Mouse (Mus musculus) MEL (cell line): ENCODE results near the gene Uqcr11. TPM values are rescaled to one million over a fixed set of nuclear protein-coding genes. Genes with fewer than 3 reads are reported as not detected.

Experiments
- DNase-seq: peaks from one replicate; pipeline ENCODE4 v3.0.0; 2011; ENCODE audit warnings: low read depth, low spot score
- H3K27ac ChIP-seq: 2 replicates; pipeline ENCODE4 v1.5.1; 2012; ENCODE audit warnings: low read depth, mild to moderate bottlenecking, control low read depth, low read length, moderate library complexity; ENCODE audit not compliant: control insufficient read depth
- H3K27me3 ChIP-seq, 2 experiments: fragments of 150-350 bp in 1 of 2; sonication (generic) in 1 of 2; 2 replicates each; pipeline ENCODE4 v1.6.1; 2012; ENCODE audit warnings: low read length in 2 of 2, mild to moderate bottlenecking in 2 of 2, improper control_type of control experiment in 1 of 2, moderate library complexity in 1 of 2; ENCODE audit not compliant: insufficient read depth in 2 of 2, control insufficient read depth in 1 of 2
- H3K36me3 ChIP-seq, 2 experiments: 2 replicates each; pipeline ENCODE4 v1.6.1; 2012 to 2014; ENCODE audit warnings: low read length in 2 of 2, improper control_type of control experiment in 1 of 2, inconsistent platforms in 1 of 2, mild to moderate bottlenecking in 1 of 2; ENCODE audit not compliant: insufficient read depth in 2 of 2, control insufficient read depth in 1 of 2
- H3K4me1 ChIP-seq, 2 experiments: fragments of 150-350 bp in 1 of 2; sonication (generic) in 1 of 2; 2 replicates each; pipeline ENCODE4 v1.6.1; 2012; ENCODE audit warnings: low read length in 2 of 2, improper control_type of control experiment in 1 of 2, mild to moderate bottlenecking in 1 of 2; ENCODE audit not compliant: insufficient read depth in 2 of 2, control insufficient read depth in 1 of 2
- H3K4me3 ChIP-seq, 2 experiments: fragments of 150-350 bp in 1 of 2; sonication (generic) in 1 of 2; 2 replicates each; pipeline ENCODE4 v1.5.1; 2012; ENCODE audit warnings: low read depth in 2 of 2, low read length in 2 of 2, mild to moderate bottlenecking in 2 of 2, moderate library complexity in 2 of 2, control low read depth in 1 of 2, improper control_type of control experiment in 1 of 2; ENCODE audit not compliant: control insufficient read depth in 1 of 2, insufficient read depth in 1 of 2
- H3K79me2 ChIP-seq: 2 replicates; pipeline ENCODE4 v1.6.1; 2012; ENCODE audit warnings: mild to moderate bottlenecking, low read length, moderate library complexity; ENCODE audit not compliant: control insufficient read depth, poor library complexity, insufficient read depth
- H3K9ac ChIP-seq: 2 replicates; pipeline ENCODE4 v1.6.1; 2012; ENCODE audit warnings: low read depth, mild to moderate bottlenecking, control low read depth, low read length, moderate library complexity; ENCODE audit not compliant: control insufficient read depth, poor library complexity, severe bottlenecking
- H3K9me3 ChIP-seq: fragments of 150-350 bp; sonication (generic); replicated peaks from 2 replicates; pipeline ENCODE4 v1.6.1; 2012; ENCODE audit warnings: mild to moderate bottlenecking, low read length, improper control_type of control experiment, moderate library complexity; ENCODE audit not compliant: insufficient read depth
- BHLHE40 ChIP-seq: IDR thresholded peaks from 2 replicates; pipeline ENCODE4 v1.6.1; 2012; ENCODE audit warnings: low read depth, mild to moderate bottlenecking, inconsistent platforms, low read length, improper control_type of control experiment, borderline replicate concordance
- CHD1 ChIP-seq: IDR thresholded peaks from 2 replicates; pipeline ENCODE4 v1.6.1; 2012; ENCODE audit warnings: low read depth, mild to moderate bottlenecking, inconsistent platforms, low read length, improper control_type of control experiment
- CHD2 ChIP-seq: IDR thresholded peaks from 2 replicates; pipeline ENCODE4 v1.6.1; 2011; ENCODE audit warnings: low read length, improper control_type of control experiment
- CTCF ChIP-seq, 3 experiments: IDR thresholded peaks in 2 of 3; conservative IDR thresholded peaks in 1 of 3; 2 replicates each; pipeline ENCODE4 v1.5.1; 2011 to 2012; ENCODE audit warnings: low read length in 3 of 3, low read depth in 2 of 3, mild to moderate bottlenecking in 2 of 3, improper control_type of control experiment in 1 of 3, inconsistent platforms in 1 of 3, mixed read lengths in 1 of 3, moderate library complexity in 1 of 3; ENCODE audit not compliant: control insufficient read depth in 1 of 3, insufficient read depth in 1 of 3, poor library complexity in 1 of 3, severe bottlenecking in 1 of 3
- E2F4 ChIP-seq: IDR thresholded peaks from 2 replicates; pipeline ENCODE4 v1.6.1; 2011; ENCODE audit warnings: low read depth, low read length, improper control_type of control experiment, borderline replicate concordance
- ELF1 ChIP-seq: IDR thresholded peaks from 2 replicates; pipeline ENCODE4 v1.6.1; 2014; ENCODE audit warnings: low read depth, mild to moderate bottlenecking, inconsistent platforms, low read length, improper control_type of control experiment, moderate library complexity
- EP300 ChIP-seq, 2 experiments: IDR thresholded peaks; 2 replicates each; pipeline ENCODE4 v1.6.1; 2011; ENCODE audit warnings: improper control_type of control experiment in 2 of 2, low read length in 2 of 2, low read depth in 1 of 2, mild to moderate bottlenecking in 1 of 2
- ETS1 ChIP-seq: IDR thresholded peaks from 2 replicates; pipeline ENCODE4 v1.6.1; 2012; ENCODE audit warnings: low read depth, mild to moderate bottlenecking, inconsistent platforms, low read length, improper control_type of control experiment, moderate library complexity
- GABPA ChIP-seq: IDR thresholded peaks from 2 replicates; pipeline ENCODE4 v1.6.1; 2012; ENCODE audit warnings: low read depth, mild to moderate bottlenecking, inconsistent platforms, low read length, improper control_type of control experiment, moderate library complexity
- GATA1 ChIP-seq: IDR thresholded peaks from 2 replicates; pipeline ENCODE4 v1.6.1; 2011; ENCODE audit warnings: low read depth, low read length, improper control_type of control experiment
- HCFC1 ChIP-seq: IDR thresholded peaks from 2 replicates; pipeline ENCODE4 v1.6.1; 2012; ENCODE audit warnings: low read depth, mild to moderate bottlenecking, inconsistent platforms, low read length, improper control_type of control experiment, moderate library complexity
- JUND ChIP-seq: IDR thresholded peaks from 2 replicates; pipeline ENCODE4 v1.6.1; 2011; ENCODE audit warnings: low read depth, mild to moderate bottlenecking, improper control_type of control experiment, low read length
- KAT2A ChIP-seq: conservative IDR thresholded peaks from 2 replicates; pipeline ENCODE4 v1.6.1; 2012; ENCODE audit warnings: low read depth, low read length, improper control_type of control experiment, inconsistent platforms
- MAFK ChIP-seq: IDR thresholded peaks from 2 replicates; pipeline ENCODE4 v1.6.1; 2011; ENCODE audit warnings: low read depth, mild to moderate bottlenecking, low read length, improper control_type of control experiment, borderline replicate concordance
- MAX ChIP-seq: IDR thresholded peaks from 2 replicates; pipeline ENCODE4 v1.6.1; 2011; ENCODE audit warnings: low read length, improper control_type of control experiment
- MAZ ChIP-seq: IDR thresholded peaks from 2 replicates; pipeline ENCODE4 v1.6.1; 2012; ENCODE audit warnings: low read depth, mild to moderate bottlenecking, inconsistent platforms, low read length, improper control_type of control experiment
- MEF2A ChIP-seq: IDR thresholded peaks from 2 replicates; pipeline ENCODE4 v1.6.1; 2014; ENCODE audit warnings: low read depth, mild to moderate bottlenecking, inconsistent platforms, low read length, improper control_type of control experiment; ENCODE audit not compliant: poor library complexity, insufficient replicate concordance, severe bottlenecking; ENCODE audit errors: extremely low read depth
- MXI1 ChIP-seq: IDR thresholded peaks from 2 replicates; pipeline ENCODE4 v1.6.1; 2011; ENCODE audit warnings: mild to moderate bottlenecking, low read depth, low read length, improper control_type of control experiment
- MYB ChIP-seq: IDR thresholded peaks from 2 replicates; pipeline ENCODE4 v1.6.1; 2011; ENCODE audit warnings: mild to moderate bottlenecking, low read depth, low read length, improper control_type of control experiment
- MYC ChIP-seq: IDR thresholded peaks from 2 replicates; pipeline ENCODE4 v1.6.1; 2011; ENCODE audit warnings: low read depth, mild to moderate bottlenecking, low read length, improper control_type of control experiment, moderate library complexity
- NELFE ChIP-seq: IDR thresholded peaks from 2 replicates; pipeline ENCODE4 v1.6.1; 2011; ENCODE audit warnings: low read depth, low read length, improper control_type of control experiment
- POLR2A ChIP-seq, 2 experiments: IDR thresholded peaks; 2 replicates each; pipeline ENCODE4 v1.6.1; 2011 to 2012; ENCODE audit warnings: low read length in 2 of 2, mild to moderate bottlenecking in 2 of 2, control low read depth in 1 of 2, improper control_type of control experiment in 1 of 2, low read depth in 1 of 2, moderate library complexity in 1 of 2; ENCODE audit not compliant: control insufficient read depth in 1 of 2, insufficient read depth in 1 of 2, poor library complexity in 1 of 2
- POLR2AphosphoS2 ChIP-seq: IDR thresholded peaks from 2 replicates; pipeline ENCODE4 v1.6.1; 2011; ENCODE audit warnings: low read length, improper control_type of control experiment
- POLR2AphosphoS5 ChIP-seq: IDR thresholded peaks from 2 replicates; pipeline ENCODE4 v1.6.1; 2012; ENCODE audit warnings: low read depth, borderline replicate concordance, mild to moderate bottlenecking, inconsistent platforms, low read length, moderate library complexity, mixed read lengths
- RCOR1 ChIP-seq: IDR thresholded peaks from 2 replicates; pipeline ENCODE4 v1.6.1; 2012; ENCODE audit warnings: low read depth, mild to moderate bottlenecking, inconsistent platforms, low read length, improper control_type of control experiment
- SIN3A ChIP-seq: IDR thresholded peaks from 2 replicates; pipeline ENCODE4 v1.6.1; 2012; ENCODE audit warnings: low read length, improper control_type of control experiment, inconsistent platforms
- TAL1 ChIP-seq: IDR thresholded peaks from 2 replicates; pipeline ENCODE4 v1.6.1; 2012; ENCODE audit warnings: mild to moderate bottlenecking, inconsistent platforms, low read length, moderate library complexity, mixed read lengths
- TBP ChIP-seq: IDR thresholded peaks from 2 replicates; pipeline ENCODE4 v1.8.0; 2011; ENCODE audit warnings: low read depth, low read length, improper control_type of control experiment
- TCF12 ChIP-seq: IDR thresholded peaks from 2 replicates; pipeline ENCODE4 v1.6.1; 2014; ENCODE audit warnings: low read depth, mild to moderate bottlenecking, inconsistent platforms, low read length, improper control_type of control experiment, moderate library complexity
- UBTF ChIP-seq: IDR thresholded peaks from 2 replicates; pipeline ENCODE4 v1.6.1; 2012; ENCODE audit warnings: low read depth, mild to moderate bottlenecking, inconsistent platforms, low read length, improper control_type of control experiment, moderate library complexity, borderline replicate concordance; ENCODE audit not compliant: insufficient read depth
- USF1 ChIP-seq: IDR thresholded peaks from 2 replicates; pipeline ENCODE4 v1.6.1; 2014; ENCODE audit warnings: low read depth, mild to moderate bottlenecking, inconsistent platforms, low read length, improper control_type of control experiment, moderate library complexity
- USF2 ChIP-seq, 2 experiments: IDR thresholded peaks; 2 replicates each; pipeline ENCODE4 v1.6.1; 2011 to 2012; ENCODE audit warnings: improper control_type of control experiment in 2 of 2, low read length in 2 of 2, borderline replicate concordance in 1 of 2, inconsistent platforms in 1 of 2, low read depth in 1 of 2, mild to moderate bottlenecking in 1 of 2; ENCODE audit not compliant: insufficient read depth in 1 of 2
- ZC3H11A ChIP-seq: IDR thresholded peaks from 2 replicates; pipeline ENCODE4 v1.6.1; 2012; ENCODE audit warnings: low read depth, mild to moderate bottlenecking, inconsistent platforms, low read length, improper control_type of control experiment
- ZKSCAN1 ChIP-seq: IDR thresholded peaks from 2 replicates; pipeline ENCODE4 v1.6.1; 2012; ENCODE audit warnings: low read depth, mild to moderate bottlenecking, inconsistent platforms, low read length, improper control_type of control experiment, moderate library complexity
- ZNF384 ChIP-seq: IDR thresholded peaks from 2 replicates; pipeline ENCODE4 v1.6.1; 2012; ENCODE audit warnings: low read depth, mild to moderate bottlenecking, inconsistent platforms, low read length, improper control_type of control experiment
- polyA plus RNA-seq, 2 experiments: library from polyadenylated mRNA; stranded (reverse) in 1 of 2; unstranded in 1 of 2; fragments of >175 nt in 1 of 2; fragments of >200 nt in 1 of 2; gene quantifications; 2 replicates each; pipeline versions ENCODE4 v1.2.1 to v1.2.4; 2012; ENCODE audit warnings: low replicate concordance in 2 of 2, low read depth in 1 of 2; ENCODE audit not compliant: insufficient read length in 2 of 2, insufficient read depth in 1 of 2, missing spikeins in 1 of 2
- total RNA-seq: library from RNA; depleted of rRNA; stranded (reverse); fragments of 300-350 nt; gene quantifications from 2 replicates; pipeline ENCODE4 v1.2.3, GENCODE M21; 2012

Gene Uqcr11
- total and polyA plus RNA-seq, 3 experiments, result 481 to 935 TPM; not detected in 1

DNA sequence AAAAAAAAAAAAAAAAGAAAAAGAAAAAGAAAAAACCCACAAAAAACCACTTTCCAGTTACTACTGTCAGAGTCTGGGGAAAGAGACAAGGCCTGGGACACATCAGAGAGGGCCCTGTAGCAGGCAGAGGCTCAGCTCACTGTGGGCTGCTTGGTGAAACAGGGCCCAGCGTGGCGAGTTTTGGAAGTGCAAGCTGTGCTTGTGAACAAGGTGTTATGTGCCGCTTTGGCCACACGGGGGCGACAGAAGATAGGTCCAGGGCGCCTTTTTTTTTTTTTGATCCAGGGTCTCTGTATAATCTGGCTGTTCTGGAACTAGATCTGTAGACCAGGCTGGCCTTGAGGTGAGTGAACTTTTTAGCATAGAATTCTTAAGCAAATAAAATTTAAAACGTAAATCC is 30.5 kb downstream of the Uqcr11 start (continued):
- TF ChIP-seq BHLHE40, result peak; percentile 56; the same call in 1 of the 2 replicates
- TF ChIP-seq MAFK, result no peak

DNA sequence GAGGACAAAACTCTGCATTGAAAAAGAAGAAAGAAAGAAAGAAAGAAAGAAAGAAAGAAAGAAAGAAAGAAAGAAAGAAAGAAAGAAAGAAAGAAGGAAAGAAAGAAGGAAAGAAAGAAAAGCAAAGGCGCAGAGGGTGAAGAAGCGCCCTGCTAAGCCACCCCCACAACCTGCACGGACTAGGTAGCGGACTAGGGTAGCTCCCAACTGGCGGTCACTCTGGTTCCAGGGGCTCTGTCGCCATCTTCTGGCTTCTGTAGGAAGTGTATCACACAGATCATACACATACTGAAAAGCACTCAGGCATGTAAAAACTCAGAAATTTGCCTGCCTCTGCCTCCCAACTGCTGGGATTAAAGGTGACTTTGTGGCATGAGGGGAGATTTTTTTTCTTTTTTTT is 32.6 kb downstream of the Uqcr11 start:
- DNase-seq, result peak; percentile 90
- Histone ChIP-seq H3K27me3 (no peaks in the 10 kb centered on the region), H3K9ac (no peak overlapping the region; the same call in 1 of the 2 replicates)
- TF ChIP-seq GATA1 (no peak), MEF2A (no peak), ZNF384 (no peak), KAT2A (no peak), ETS1 (no peak), POLR2AphosphoS2 (no peak), HCFC1 (peak; percentile 39; the same call in 1 of the 2 replicates), JUND (0 out of 2 replicates have a peak, but pooled peaks have one; percentile 43), MYC (0 out of 2 replicates have a peak, but pooled peaks have one; percentile 60), MAFK (no peak), MAZ (peak; percentile 78; the same call in 1 of the 2 replicates), USF2 (IDR thresholded peaks at IDR 0.05; ENCODE audit: borderline replicate concordance in 1 of 2, insufficient read depth in 1 of 2, low read depth in 1 of 2, low read length in 2 of 2) (no peak), ZKSCAN1 (no peak), BHLHE40 (0 out of 2 replicates have a peak, but pooled peaks have one; percentile 40), POLR2AphosphoS5 (no peak), SIN3A (peak; percentile 73; the same call in 1 of the 2 replicates), MYB (no peak), GABPA (no peak), ZC3H11A (peak; percentile 83), E2F4 (no peak), MAX (0 out of 2 replicates have a peak, but pooled peaks have one; percentile 18), RCOR1 (no peak), USF1 (no peak), TAL1 (no peak), CTCF (IDR thresholded peaks at IDR 0.05 in 2 of 3, conservative IDR thresholded peaks at IDR 0.05 in 1 of 3; ENCODE audit: control insufficient read depth in 1 of 3, insufficient read depth in 1 of 3, low read depth in 2 of 3, low read length in 3 of 3, poor library complexity in 1 of 3, severe bottlenecking in 1 of 3) (peak; percentile 75 to 93 (median 81)), ELF1 (0 out of 2 replicates have a peak, but pooled peaks have one; percentile 36), CHD2 (no peak), TBP (no peak), EP300 (IDR thresholded peaks at IDR 0.05; ENCODE audit: low read depth in 1 of 2, low read length in 2 of 2) (0 out of 4 replicates have a peak, but pooled peaks of 1 of the 2 experiments have one; percentile 15), POLR2A (IDR thresholded peaks at IDR 0.05; ENCODE audit: control insufficient read depth in 1 of 2, insufficient read depth in 1 of 2, low read depth in 1 of 2, low read length in 2 of 2, poor library complexity in 1 of 2) (no peak), UBTF (no peak), TCF12 (no peak), CHD1 (no peak), MXI1 (no peak), NELFE (no peak)

More for the DNA sequence above, 32.6 kb downstream of the Uqcr11 start:
- H3K36me3 ChIP-seq, result no peaks in the 10 kb centered on the region
- H3K9me3 ChIP-seq, result no peaks in the 10 kb centered on the region
- peaks cover 0 to 7% of the 10 kb centered on the region in 2 experiments; a peak in 1 of 4 replicates for H3K4me1 ChIP-seq
- no peak overlapping the region for H3K4me3 ChIP-seq
- no peak overlapping the region for H3K27ac ChIP-seq
- no peaks in the 10 kb centered on the region for H3K79me2 ChIP-seq
